Mouse (Mus musculus) mature B cell (primary cell): ENCODE data around the gene Olfr538.
"Not testable (repeated sequence)": the region's sequence is repeated elsewhere in the genome, so short reads cannot be mapped to it uniquely, and the experiment has no call there.

Experiments used
- in situ Hi-C: fragments of 300-500 bp; cut with MboI; formaldehyde crosslinking; loops from 2 replicates; pipeline ENCODE4 v1.14.3; 2019

Olfr538 gene

GRCm38 (mm10) chr7:140567586-140567985 is at the start of gene Olfr538:
Olfr538 (plus strand) TSS chr7:140567886.
- in situ Hi-C loops, result no loop called here

DNA sequence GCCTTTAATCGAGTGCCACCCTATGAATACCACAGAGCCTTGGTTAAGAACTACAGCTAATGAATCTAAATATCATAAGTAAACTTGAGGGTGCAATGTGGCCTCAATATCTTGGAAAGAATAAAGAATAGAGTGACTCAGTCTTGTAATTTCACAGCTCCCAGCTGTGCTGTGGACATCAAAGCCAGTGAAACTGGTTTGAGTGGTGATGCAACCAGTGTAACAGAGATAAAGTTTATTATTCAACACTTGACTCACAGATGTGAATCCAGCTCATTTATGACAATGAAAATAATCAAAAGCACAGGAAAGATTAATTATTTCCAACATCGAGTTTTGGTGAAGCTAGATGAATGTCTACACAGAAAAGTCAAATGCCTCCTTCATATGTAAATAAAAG is 27.9 kb upstream of the Olfr538 start:
- in situ Hi-C loops, result no loop called here

GRCm38 (mm10) chr7:140600969-140601368 is 33.3 kb downstream of the Olfr538 start, which contains the start of gene Olfr46:
Olfr46 (plus strand) TSS chr7:140601269.
- in situ Hi-C loops, result not testable (repeated sequence)
